Mouse (Mus musculus) testis, postnatal 14 days (tissue): ENCODE data around the gene Ptpn3.
"Not testable (repeated sequence)": the region's sequence is repeated elsewhere in the genome, so short reads cannot be mapped to it uniquely, and the experiment has no call there.

Source experiments
- DNase-seq: peaks from one replicate; pipeline ENCODE4 v3.0.0; 2021; ENCODE audit warnings: low spot score

Gene Ptpn3

GRCm38 (mm10) chr4:57299308-57299700, 2.3 kb downstream of the Ptpn3 start:
- no peak for DNase-seq

GRCm38 (mm10) chr4:57298181-57298580, 3.5 kb downstream of the Ptpn3 start:
- DNase-seq = no peak

DNA sequence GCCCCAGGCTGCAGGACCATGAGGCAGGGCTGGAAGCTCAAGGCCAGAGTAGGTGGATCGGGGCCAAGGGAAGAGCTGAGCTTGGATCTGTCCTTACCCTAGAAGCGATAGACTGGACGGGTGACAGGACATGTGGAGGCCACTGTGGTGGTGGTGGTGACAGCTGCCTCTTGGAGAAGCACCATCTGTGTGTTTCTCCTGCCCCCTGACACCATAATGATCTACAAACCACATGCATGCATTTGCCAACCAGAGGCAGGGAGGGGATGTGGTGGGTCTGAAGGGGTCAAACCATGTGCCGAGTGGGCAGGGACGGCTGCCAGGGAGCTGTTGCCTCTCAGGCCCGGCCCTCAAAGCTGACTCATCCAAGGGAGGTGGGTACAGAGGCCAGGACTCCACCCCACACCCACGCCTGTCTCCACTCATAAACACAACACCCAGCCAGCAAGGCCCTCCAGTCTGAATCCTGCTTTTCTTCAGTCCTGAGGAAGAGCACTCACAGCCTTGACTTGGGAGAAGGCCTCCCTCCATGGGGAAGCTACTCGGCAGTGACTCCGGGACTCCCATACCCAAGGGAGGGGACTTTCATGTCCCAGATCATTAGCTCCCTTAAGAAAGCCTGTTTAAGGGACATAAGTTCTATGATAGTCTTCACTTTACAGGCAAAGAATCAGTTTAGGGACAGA, 6.5 kb downstream of the Ptpn3 start:
- peak; percentile 63 for DNase-seq

GRCm38 (mm10) chr4:57292670-57293069, 9.0 kb downstream of the Ptpn3 start:
- DNase-seq = no peak

GRCm38 (mm10) chr4:57290049-57290448, 11.6 kb downstream of the Ptpn3 start:
- no peak for DNase-seq

DNA sequence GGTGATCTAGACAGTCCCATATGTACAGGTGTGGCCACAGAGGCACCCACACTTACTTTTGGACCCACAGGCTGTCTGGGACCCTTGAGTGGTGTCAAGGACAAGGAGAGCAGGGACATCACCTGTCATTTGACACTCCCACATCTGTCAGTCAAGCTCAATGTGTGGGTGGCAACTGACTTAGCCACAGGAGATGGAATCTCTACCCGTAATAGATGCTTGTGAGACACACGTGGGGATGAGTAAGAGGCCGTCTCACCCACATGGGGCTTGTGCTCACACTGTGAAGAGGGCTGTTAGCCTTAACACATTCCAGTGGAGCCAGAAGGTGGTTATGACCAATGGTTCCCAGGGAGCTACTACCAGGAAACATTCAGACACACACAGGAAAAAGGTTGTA, 13.8 kb downstream of the Ptpn3 start:
- DNase-seq = no peak

DNA sequence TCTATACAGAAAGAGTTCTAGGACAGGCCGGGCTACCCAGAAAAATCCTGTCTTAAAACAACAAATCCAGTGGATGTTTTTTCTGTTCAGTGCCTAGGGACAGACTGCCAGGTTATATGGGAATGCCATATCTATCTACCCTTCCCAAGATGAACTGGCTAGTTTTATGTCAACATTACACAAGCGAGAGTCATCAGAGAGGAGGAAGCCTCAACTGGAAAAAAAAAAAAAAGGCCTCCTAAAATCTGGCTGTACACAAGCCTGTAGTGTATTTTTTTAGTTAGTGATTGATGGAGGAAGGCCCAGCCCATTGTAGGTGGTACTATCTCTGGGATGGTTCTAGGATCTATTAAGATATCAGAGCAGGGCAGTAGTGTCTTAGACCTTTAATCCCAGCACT, 16.4 kb downstream of the Ptpn3 start:
- no peak for DNase-seq

- no peak for DNase-seq
These were observed 18.4 kb downstream of the Ptpn3 start for GRCm38 (mm10) chr4:57283189-57283588.

GRCm38 (mm10) chr4:57282630-57283029, 19.0 kb downstream of the Ptpn3 start:
- DNase-seq = no peak

DNA sequence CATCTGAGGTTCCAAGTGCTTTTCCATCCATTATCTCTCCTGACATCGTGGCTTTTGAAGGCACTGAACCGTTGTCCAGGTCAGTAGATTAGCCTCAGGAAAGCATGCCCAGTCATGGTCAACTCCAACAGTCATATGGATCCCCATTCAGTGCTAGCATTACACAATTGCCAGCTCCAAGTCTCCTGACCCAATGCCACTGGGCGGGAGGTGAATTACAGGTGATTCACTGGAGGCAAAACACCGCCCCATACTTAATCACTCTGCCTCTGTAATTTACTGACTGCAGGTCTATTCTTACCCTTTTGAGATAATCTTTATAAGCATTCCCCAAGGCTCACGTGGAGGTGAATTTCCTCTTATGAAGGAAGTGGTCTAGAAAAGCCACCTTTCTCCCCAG, 19.5 kb downstream of the Ptpn3 start:
- no peak for DNase-seq

DNA sequence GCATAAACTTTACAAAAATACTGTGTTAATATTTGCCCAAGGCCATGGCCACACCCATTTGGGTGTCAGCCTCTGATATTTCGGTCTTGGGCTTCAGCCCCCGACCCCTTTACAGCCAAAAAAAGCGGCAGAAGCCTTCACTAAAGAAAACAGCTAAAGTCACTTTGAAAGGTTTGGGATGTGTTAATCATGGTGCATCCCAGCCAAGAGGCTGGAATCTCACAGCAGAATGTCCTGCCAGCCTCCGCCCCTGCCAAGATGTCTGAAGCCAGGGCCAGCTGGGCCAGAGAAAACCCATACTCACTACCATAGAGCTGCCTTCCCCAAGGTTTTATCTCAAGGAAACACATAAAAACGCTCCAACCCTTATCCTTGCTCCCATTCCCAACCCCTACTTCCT, 20.7 kb downstream of the Ptpn3 start:
- no peak for DNase-seq

- no peak for DNase-seq
These were observed 22.4 kb downstream of the Ptpn3 start for GRCm38 (mm10) chr4:57279229-57279628.

DNA sequence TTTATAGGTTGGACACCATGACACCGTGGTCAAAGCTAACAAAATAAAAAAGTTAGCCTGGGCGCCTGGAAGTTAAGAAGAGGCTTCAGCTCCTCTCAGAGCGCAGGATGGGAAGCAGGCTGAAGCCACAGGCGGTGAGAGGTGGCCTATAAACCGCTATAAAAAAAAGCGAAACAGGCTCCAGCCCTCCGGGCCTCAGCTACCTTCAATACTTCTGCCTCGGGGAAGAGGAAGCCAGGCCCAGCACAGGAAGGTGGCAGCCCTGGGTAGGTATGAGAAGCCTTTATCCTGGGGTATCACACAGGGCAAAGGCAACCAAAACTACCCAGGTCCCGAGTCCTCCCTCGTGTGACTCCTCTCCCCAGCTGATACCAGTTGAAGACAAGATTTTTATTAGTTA, 22.8 kb downstream of the Ptpn3 start:
- DNase-seq = no peak

DNA sequence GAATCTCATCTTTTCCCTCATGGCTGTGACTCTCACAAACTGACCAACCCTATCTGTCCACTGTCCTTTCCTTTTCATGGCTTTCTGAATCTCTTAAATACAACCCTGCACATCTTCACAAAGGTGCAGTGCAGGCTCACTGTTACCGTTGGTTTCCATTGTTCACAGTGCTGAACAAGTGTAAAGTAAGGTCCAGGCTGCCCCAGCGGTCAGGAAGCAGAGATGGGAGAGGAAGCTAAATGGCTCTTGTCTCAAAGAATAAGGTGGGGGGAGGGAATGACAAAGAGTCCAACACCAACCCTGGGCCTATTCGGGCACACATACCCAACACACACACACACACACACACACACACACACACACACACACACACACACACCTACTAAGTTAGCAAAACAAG, 24.0 kb downstream of the Ptpn3 start:
- DNase-seq = no peak

- peak; percentile 71 for DNase-seq
These were observed 26.4 kb downstream of the Ptpn3 start for GRCm38 (mm10) chr4:57275116-57275743.

DNA sequence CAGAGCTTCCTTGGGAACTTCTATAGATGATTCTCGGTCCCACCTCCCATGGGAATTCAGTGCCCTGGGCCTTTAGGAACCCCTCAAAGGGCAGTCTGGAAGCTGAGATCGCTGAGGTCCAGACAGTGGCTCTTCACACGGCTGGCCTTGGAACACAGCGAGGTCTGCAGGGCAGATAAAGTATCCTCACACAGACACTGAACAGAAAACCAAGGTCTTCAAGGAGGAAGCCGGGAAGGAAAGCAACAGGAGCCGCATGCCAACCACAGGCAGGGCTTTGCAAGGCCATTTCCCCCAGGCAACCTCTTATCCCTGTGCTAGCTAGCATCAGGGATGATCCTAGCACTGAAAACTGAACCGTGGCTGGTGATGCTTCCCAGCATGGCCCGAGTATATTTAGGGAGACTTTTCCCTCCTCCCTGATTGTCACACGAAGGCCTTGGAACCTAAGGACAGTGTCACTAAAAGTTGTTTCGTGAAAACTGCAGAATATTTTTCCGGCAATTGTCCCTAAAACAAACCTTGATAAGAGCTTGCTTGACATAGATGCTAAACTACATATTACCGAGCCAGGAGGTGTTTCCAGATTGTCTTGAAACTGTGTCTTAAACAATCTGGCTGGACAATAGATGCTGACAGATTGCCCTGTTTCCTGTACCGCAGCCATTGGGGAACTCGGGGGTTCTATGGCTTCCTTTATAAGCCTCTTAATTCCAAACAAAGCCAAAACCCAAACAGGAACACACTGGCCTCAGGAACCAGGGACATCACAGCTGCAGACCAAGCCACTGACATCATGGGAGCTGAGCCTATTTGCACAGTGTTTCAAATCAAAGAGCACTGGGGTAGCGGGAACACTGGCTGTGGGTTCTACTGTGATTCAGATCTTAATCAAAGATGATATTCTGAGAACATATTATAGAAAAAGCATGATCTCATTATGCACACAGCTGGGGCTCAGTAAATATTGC, 27.8 kb downstream of the Ptpn3 start:
- no peak for DNase-seq

DNA sequence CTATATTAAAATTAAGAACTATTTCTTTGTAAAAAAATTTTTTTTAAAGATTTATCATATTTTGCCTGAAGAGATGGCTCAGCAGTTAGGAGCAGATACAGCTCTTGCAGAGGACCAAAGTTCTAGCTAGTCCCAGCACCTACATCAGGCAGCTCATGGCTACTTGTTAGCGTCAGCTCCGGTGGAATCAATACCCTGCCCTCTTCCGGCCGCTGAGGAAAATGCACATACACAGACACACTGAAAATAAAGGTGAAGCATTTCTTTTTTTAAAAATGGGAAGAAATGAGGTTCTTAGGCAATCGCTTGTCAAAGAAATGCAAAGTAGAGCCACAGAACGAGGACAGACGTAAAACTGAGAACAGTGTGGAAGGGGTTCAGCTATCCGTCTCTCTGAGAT, 30.6 kb downstream of the Ptpn3 start:
- DNase-seq = no peak

DNA sequence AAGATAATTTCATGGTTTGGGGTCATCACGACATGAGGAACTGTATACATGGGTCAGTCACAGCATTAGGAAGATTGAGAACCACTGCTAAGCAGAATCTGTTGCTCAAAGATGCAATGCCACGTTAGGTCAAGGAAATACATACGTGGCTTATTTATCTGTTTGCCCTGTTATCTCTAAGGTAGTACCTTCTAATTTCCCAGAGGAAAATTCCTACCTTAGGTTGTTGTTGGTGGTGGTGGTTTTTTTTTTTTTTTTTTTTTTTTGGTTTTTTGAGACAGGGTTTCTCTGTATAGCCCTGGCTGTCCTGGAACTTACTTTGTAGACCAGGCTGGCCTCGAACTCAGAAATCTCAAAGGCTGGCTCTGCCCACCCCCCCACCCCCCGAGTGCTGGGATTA, 31.1 kb downstream of the Ptpn3 start:
- not testable (repeated sequence) for DNase-seq

DNA sequence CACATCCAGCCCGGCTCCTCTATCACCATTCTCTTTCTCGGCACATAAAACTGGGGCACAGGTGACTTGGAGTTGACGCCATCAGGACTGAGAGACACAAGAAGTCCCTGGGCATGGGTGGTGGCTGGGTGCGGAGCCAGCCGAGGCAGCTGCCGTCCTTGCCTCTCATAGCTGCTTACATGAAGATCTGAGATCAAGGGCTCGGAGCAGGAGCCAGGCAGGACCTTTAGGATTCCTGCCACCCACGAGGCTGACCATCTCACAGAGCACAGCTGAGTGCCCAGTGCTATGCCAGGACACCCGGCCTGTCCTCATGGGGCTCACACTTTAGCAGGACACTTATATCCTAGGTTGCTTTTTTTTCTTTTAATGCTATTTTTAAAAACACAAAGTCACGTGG, 32.3 kb downstream of the Ptpn3 start:
- DNase-seq = no peak

GRCm38 (mm10) chr4:57268330-57268729, 33.3 kb downstream of the Ptpn3 start:
- DNase-seq = no peak

DNA sequence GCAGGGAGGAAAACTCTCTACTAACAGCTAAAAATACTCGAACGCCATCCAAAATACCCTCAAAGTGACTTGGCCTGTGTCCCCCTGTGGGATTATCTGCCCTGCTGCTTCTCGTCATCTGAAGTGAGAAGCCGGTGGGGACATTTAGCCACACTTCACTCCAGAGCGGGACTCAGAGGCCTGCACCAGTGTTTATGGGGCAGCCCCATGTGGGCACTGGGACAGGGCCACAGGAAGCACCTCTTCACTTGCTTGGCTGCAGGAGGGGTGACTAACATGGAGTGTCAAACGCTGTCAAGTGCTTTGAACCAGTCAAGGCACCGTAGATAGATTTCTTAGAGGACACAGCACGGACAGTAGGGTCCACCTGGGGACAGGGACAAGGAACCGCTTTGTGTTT, 35.2 kb downstream of the Ptpn3 start:
- DNase-seq = no peak

GRCm38 (mm10) chr4:57263695-57264094, 37.9 kb downstream of the Ptpn3 start:
- DNase-seq = no peak
